Mouse (Mus musculus): ENCODE data around the gene Cd81. TPM values are rescaled to one million over a fixed set of nuclear protein-coding genes. Genes with fewer than 3 reads are reported as not detected.

Gene Cd81
- polyA plus RNA-seq, 2 experiments: 48.0 to 120 TPM

DNA sequence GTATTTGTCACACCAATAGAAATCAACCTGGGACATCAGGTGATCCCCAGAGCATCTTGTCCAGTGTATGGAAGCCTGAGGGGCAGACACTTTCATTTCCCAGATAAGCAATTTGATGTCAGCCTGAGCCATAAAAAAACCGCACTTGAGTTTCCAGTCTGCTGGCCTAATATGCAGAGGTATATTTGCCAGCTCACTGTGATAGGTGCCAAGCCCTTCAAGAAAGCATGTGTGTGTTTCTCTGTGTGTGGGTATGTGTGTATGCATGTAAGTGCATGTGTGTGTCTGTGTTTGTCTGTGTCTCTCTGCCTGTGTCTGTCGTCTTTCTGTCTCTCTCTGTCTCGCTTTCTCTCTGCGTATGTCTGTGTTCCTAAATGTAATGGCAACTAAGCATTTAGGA lies 25.3 kb upstream of the Cd81 start:
- Histone ChIP-seq H3K4me2 (ENCODE audit: low read depth) (no peak overlapping the region), H3K4me1 (replicated peaks; ENCODE audit: control insufficient read depth in 2 of 2, insufficient read depth in 2 of 2, low read length in 1 of 2) (no peaks in the 10 kb centered on the region), H3K27ac (no peak overlapping the region), H3K9me3 (ENCODE audit: control insufficient read depth, low read length) (no peaks in the 10 kb centered on the region), H3K27me3 (ENCODE audit: control insufficient read depth, insufficient read depth, low read length) (no peaks in the 10 kb centered on the region), H3K36me3 (replicated peaks; ENCODE audit: control insufficient read depth, insufficient read depth, low read depth) (no peaks in the 10 kb centered on the region), H3K9ac (replicated peaks) (no peak overlapping the region), H3K4me3 (ENCODE audit: insufficient read depth in 1 of 2, low read depth in 2 of 2, low read length in 2 of 2) (no peak overlapping the region)
- no peak for DNase-seq (ENCODE audit: low read depth in 3 of 3, low spot score in 3 of 3)
- TF ChIP-seq EP300 (IDR thresholded peaks at IDR 0.05; ENCODE audit: low read depth) (no peak), CTCF (IDR thresholded peaks at IDR 0.05; ENCODE audit: low read depth) (no peak)
- ATAC-seq (ENCODE audit: insufficient read depth): no peak
- 87% methylated on average over 4 of the region's 4 CpGs for WGBS (ENCODE audit: insufficient replicate concordance)

DNA sequence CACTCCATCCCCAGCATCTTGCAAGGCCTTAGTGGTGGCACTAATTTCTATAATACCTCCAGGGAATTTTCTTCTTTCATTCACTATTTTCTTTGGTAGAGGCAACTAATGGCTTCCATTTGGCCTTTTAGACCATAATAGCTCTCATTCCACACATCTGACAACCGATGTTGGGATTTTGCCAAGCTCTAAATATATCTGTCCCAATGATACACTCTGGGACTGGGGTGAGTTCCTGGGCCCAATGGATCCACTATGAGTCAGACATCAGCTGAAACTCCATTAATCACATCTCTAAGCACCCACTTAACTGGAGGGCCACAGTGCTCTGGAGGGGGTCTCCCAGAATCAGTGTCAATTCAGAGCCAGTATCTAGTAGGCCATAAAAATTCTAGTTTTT lies 20.7 kb upstream of the Cd81 start:
- ATAC-seq (ENCODE audit: insufficient read depth): no peak
- Histone ChIP-seq H3K9ac (replicated peaks) (no peak overlapping the region), H3K4me1 (replicated peaks; ENCODE audit: control insufficient read depth in 2 of 2, insufficient read depth in 2 of 2, low read length in 1 of 2) (no peaks in the 10 kb centered on the region), H3K4me2 (ENCODE audit: low read depth) (no peak overlapping the region), H3K4me3 (ENCODE audit: insufficient read depth in 1 of 2, low read depth in 2 of 2, low read length in 2 of 2) (no peak overlapping the region), H3K36me3 (replicated peaks; ENCODE audit: control insufficient read depth, insufficient read depth, low read depth) (no peaks in the 10 kb centered on the region), H3K27me3 (ENCODE audit: control insufficient read depth, insufficient read depth, low read length) (no peaks in the 10 kb centered on the region), H3K27ac (no peak overlapping the region), H3K9me3 (ENCODE audit: control insufficient read depth, low read length) (no peaks in the 10 kb centered on the region)
- no peak for DNase-seq (ENCODE audit: low read depth in 3 of 3, low spot score in 3 of 3)
- WGBS (ENCODE audit: insufficient replicate concordance): 73% methylated on average over 1 of the region's 1 CpGs
- TF ChIP-seq EP300 (IDR thresholded peaks at IDR 0.05; ENCODE audit: low read depth): no peak

DNA sequence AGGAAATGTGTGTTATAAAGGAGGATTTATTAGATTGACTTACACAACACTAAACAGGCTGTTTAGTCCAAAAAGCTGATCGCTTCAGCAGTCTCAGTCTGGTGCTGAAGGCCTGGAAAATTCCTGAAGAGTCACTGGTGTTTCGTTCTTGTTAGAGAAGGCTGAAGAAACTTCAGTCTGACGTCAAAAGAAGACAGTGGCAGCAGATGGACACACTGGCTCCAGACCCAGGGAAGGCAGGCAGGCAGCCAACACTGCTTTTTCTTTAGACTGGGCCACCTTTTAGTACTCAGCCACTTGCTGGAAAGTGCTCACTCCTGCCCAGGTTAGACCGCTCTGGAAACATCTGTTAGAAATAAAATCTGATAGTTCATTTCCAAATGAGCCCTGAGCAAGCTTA lies 19.0 kb upstream of the Cd81 start:
- no peaks in the 10 kb centered on the region for H3K27me3 ChIP-seq (ENCODE audit: control insufficient read depth, insufficient read depth, low read length)
- H3K4me3 ChIP-seq (ENCODE audit: insufficient read depth in 1 of 2, low read depth in 2 of 2, low read length in 2 of 2): no peak overlapping the region
- no peak overlapping the region for H3K9ac ChIP-seq (replicated peaks)
- peaks cover 0 to 4% of the 10 kb centered on the region in 2 experiments; a peak in 1 of 4 replicates for H3K4me1 ChIP-seq (replicated peaks; ENCODE audit: control insufficient read depth in 2 of 2, insufficient read depth in 2 of 2, low read length in 1 of 2)
- no peak overlapping the region for H3K27ac ChIP-seq
- H3K4me2 ChIP-seq (ENCODE audit: low read depth): no peak overlapping the region
- ATAC-seq (ENCODE audit: insufficient read depth) (no peak), DNase-seq (ENCODE audit: low read depth in 3 of 3, low spot score in 3 of 3) (no peak)
- no peaks in the 10 kb centered on the region for H3K9me3 ChIP-seq (ENCODE audit: control insufficient read depth, low read length)
- TF ChIP-seq CTCF (IDR thresholded peaks at IDR 0.05; ENCODE audit: low read depth) (no peak), EP300 (IDR thresholded peaks at IDR 0.05; ENCODE audit: low read depth) (no peak)
- 66% methylated on average over 4 of the region's 4 CpGs for WGBS (ENCODE audit: insufficient replicate concordance)
- H3K36me3 ChIP-seq (replicated peaks; ENCODE audit: control insufficient read depth, insufficient read depth, low read depth): no peaks in the 10 kb centered on the region

DNA sequence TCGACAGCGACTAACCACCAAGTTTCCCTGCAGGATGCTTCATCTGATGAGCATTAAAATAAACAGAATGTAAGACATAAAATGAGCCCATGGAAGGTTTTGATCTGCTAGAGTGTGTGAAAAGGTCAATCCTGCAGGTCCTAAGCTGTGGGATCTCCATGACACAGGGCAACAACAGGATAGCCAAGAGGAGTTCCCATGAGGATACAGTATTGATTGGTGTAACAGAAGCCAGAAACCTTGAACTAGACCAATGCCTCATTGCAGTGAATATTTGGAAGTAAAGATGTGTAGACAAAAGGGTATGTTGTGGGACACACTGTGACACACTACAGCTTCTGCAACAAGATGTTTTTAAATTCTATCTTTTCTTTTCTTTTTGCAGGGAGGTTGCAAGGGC lies 18.4 kb upstream of the Cd81 start:
- Histone ChIP-seq H3K27me3 (ENCODE audit: control insufficient read depth, insufficient read depth, low read length) (no peaks in the 10 kb centered on the region), H3K36me3 (replicated peaks; ENCODE audit: control insufficient read depth, insufficient read depth, low read depth) (no peaks in the 10 kb centered on the region), H3K9ac (replicated peaks) (no peak overlapping the region), H3K9me3 (ENCODE audit: control insufficient read depth, low read length) (no peaks in the 10 kb centered on the region), H3K4me2 (ENCODE audit: low read depth) (no peak overlapping the region), H3K4me3 (ENCODE audit: insufficient read depth in 1 of 2, low read depth in 2 of 2, low read length in 2 of 2) (no peak overlapping the region), H3K27ac (no peak overlapping the region), H3K4me1 (replicated peaks; ENCODE audit: control insufficient read depth in 2 of 2, insufficient read depth in 2 of 2, low read length in 1 of 2) (peaks cover 0 to 4% of the 10 kb centered on the region in 2 experiments; a peak in 1 of 4 replicates)
- no peak for DNase-seq (ENCODE audit: low read depth in 3 of 3, low spot score in 3 of 3)
- TF ChIP-seq EP300 (IDR thresholded peaks at IDR 0.05; ENCODE audit: low read depth) (no peak), CTCF (IDR thresholded peaks at IDR 0.05; ENCODE audit: low read depth) (no peak)
- 77% methylated on average over 2 of the region's 2 CpGs for WGBS (ENCODE audit: insufficient replicate concordance)
- ATAC-seq (ENCODE audit: insufficient read depth): no peak

DNA sequence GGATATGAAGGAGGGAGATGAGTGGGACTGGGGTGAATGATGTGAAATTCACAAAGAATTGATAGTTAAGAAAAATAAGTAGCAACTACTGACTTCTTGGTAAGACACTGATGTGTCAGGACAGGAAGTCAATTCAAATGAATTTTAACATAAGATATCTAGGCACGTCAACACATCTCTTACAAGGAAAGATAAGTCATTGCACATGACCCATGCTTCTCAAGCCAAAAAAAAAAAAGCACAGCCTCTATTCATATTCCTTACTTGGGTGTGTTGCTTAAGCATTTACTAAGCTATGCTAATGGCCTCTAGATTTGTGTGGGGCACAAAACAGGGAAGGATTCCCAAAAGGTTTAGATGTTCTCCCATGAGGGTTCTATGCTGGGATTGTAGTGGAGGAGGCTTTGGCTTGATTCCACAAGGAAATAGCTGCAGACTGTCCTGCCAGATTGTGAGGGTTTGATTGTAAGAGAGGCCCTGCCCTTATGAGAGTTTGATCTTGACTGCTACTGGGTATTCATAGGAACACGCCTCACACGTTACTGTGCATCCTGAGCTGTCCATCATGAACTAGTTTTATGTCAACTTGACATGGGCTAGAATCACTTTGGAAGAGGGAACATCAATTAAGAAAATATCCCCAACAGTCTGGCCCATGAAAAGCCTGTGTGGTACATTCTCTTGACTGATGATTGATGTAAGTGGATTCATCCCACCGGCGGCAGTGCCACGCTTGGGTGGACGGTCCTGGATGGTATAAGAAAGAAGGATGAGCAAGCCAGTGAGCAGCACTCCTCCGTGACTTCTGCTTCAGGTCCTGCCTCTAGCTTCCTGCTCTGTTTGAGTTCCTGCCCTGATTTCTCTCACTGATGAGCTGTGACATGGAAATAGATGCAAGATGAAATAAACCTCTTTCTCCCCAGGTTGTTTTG lies 17.8 kb upstream of the Cd81 start:
- ATAC-seq (ENCODE audit: insufficient read depth) (no peak), DNase-seq (ENCODE audit: low read depth in 3 of 3, low spot score in 3 of 3) (no peak)
- Histone ChIP-seq H3K27me3 (ENCODE audit: control insufficient read depth, insufficient read depth, low read length) (no peaks in the 10 kb centered on the region), H3K9ac (replicated peaks) (no peak overlapping the region), H3K9me3 (ENCODE audit: control insufficient read depth, low read length) (no peaks in the 10 kb centered on the region), H3K27ac (no peak overlapping the region), H3K4me1 (replicated peaks; ENCODE audit: control insufficient read depth in 2 of 2, insufficient read depth in 2 of 2, low read length in 1 of 2) (peaks cover 0 to 4% of the 10 kb centered on the region in 2 experiments; a peak in 2 of 4 replicates), H3K36me3 (replicated peaks; ENCODE audit: control insufficient read depth, insufficient read depth, low read depth) (no peaks in the 10 kb centered on the region), H3K4me2 (ENCODE audit: low read depth) (no peak overlapping the region), H3K4me3 (ENCODE audit: insufficient read depth in 1 of 2, low read depth in 2 of 2, low read length in 2 of 2) (no peak overlapping the region)
- WGBS (ENCODE audit: insufficient replicate concordance): 70% methylated on average over 8 of the region's 8 CpGs
- TF ChIP-seq EP300 (IDR thresholded peaks at IDR 0.05; ENCODE audit: low read depth): no peak
- no peak for TF ChIP-seq CTCF (IDR thresholded peaks at IDR 0.05; ENCODE audit: low read depth)
